Mouse (Mus musculus) thymus, adult 2 months (tissue): ENCODE data around the gene Rcan1. TPM values are rescaled to one million over a fixed set of nuclear protein-coding genes. Genes with fewer than 3 reads are reported as not detected.

Experiments used
- DNase-seq: peaks from one replicate; pipeline ENCODE4 v3.0.0; 2021
- H3K27ac ChIP-seq: fragments of 200-500 bp; 2 replicates; pipeline ENCODE4 v1.5.1; 2012; ENCODE audit warnings: low read length, control low read depth; ENCODE audit not compliant: control insufficient read depth, insufficient read depth
- H3K27me3 ChIP-seq: fragments of 200-500 bp; 2 replicates; pipeline ENCODE4 v1.6.1; 2012; ENCODE audit warnings: mild to moderate bottlenecking, low read length, moderate library complexity, mixed read lengths; ENCODE audit not compliant: control insufficient read depth, insufficient read depth
- H3K36me3 ChIP-seq: fragments of 200-500 bp; 2 replicates; pipeline ENCODE4 v1.6.1; 2012; ENCODE audit warnings: mild to moderate bottlenecking, low read length, moderate library complexity; ENCODE audit not compliant: control insufficient read depth, insufficient read depth
- H3K4me1 ChIP-seq: fragments of 200-500 bp; replicated peaks from 2 replicates; pipeline ENCODE4 v1.6.1; 2012; ENCODE audit warnings: low read length; ENCODE audit not compliant: control insufficient read depth, insufficient read depth
- H3K4me3 ChIP-seq: fragments of 200-500 bp; 2 replicates; pipeline ENCODE4 v1.5.1; 2012; ENCODE audit warnings: mild to moderate bottlenecking, low read length, control low read depth, moderate library complexity; ENCODE audit not compliant: control insufficient read depth, insufficient read depth
- CTCF ChIP-seq: fragments of 200-500 bp; IDR thresholded peaks from 2 replicates; pipeline ENCODE4 v1.5.1; 2012; ENCODE audit warnings: mild to moderate bottlenecking, control low read depth, low read length, moderate library complexity, borderline replicate concordance; ENCODE audit not compliant: control insufficient read depth, poor library complexity, insufficient read depth; ENCODE audit errors: extremely low read depth
- POLR2A ChIP-seq: fragments of 200-500 bp; IDR thresholded peaks from 2 replicates; pipeline ENCODE4 v1.6.1; 2012; ENCODE audit warnings: mild to moderate bottlenecking, low read length, control low read depth, moderate library complexity; ENCODE audit not compliant: control insufficient read depth, poor library complexity, insufficient read depth; ENCODE audit errors: extremely low read depth
- WGBS: fragments of 180-500 bp; shearing (Covaris S2); methylation state at CpG from one replicate; pipeline ENCODE4 v1.1.7; 2018; 5-methylcytosine and 5-hydroxymethylcytosine counted together
- polyA plus RNA-seq: library from polyadenylated mRNA; depleted of rRNA; stranded (reverse); fragments of >200 nt; gene quantifications from 2 replicates; pipeline ENCODE4 v1.2.3, GENCODE M21; 2012

Gene Rcan1
- polyA plus RNA-seq, 1 experiment, result 13.8 TPM

GRCm38 (mm10) chr16:92381092-92381491 is 89.6 kb downstream of the Rcan1 start:
- H3K27me3 ChIP-seq, result no peaks in the 10 kb centered on the region
- no peak overlapping the region for H3K4me3 ChIP-seq
- no peaks in the 10 kb centered on the region for H3K4me1 ChIP-seq
- H3K36me3 ChIP-seq, result no peaks in the 10 kb centered on the region
- no peak for TF ChIP-seq POLR2A
- H3K27ac ChIP-seq, result no peak overlapping the region
- DNase-seq, result no peak
- 85% methylated on average over 6 of the region's 6 CpGs for WGBS

- Histone ChIP-seq H3K36me3 (no peaks in the 10 kb centered on the region), H3K27ac (no peak overlapping the region), H3K4me3 (no peak overlapping the region), H3K4me1 (no peaks in the 10 kb centered on the region), H3K27me3 (no peaks in the 10 kb centered on the region)
- no peak for TF ChIP-seq CTCF
- no peak for TF ChIP-seq POLR2A
- no peak for DNase-seq
- 98% methylated on average over 6 of the region's 6 CpGs for WGBS
These were observed 93.7 kb downstream of the Rcan1 start for GRCm38 (mm10) chr16:92376976-92377375.

DNA sequence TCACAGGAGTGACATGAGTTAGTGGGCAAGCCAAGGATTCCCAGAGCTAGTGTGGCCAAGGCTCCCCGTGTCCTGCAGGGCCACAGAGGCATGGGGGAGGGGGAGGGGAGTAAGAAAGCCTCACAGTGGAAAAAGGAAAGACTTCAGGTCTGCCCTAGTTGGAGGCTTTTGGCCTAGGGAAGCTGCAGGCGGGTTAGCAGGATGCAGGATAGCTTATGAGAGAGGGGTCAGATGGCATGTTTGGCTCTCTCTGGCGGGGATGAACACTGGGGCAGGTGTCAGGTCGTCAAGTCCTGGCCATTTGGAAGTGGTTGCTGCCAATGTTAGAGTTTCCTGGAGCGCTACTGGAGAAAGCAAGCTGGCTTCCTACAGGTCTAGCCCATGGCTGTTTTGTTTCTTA is 99.0 kb downstream of the Rcan1 start:
- Histone ChIP-seq H3K27ac (no peak overlapping the region), H3K4me3 (no peak overlapping the region), H3K36me3 (no peaks in the 10 kb centered on the region), H3K27me3 (no peaks in the 10 kb centered on the region), H3K4me1 (no peaks in the 10 kb centered on the region)
- 39% methylated on average over 5 of the region's 5 CpGs for WGBS
- no peak for DNase-seq
- TF ChIP-seq POLR2A (no peak), CTCF (no peak)

DNA sequence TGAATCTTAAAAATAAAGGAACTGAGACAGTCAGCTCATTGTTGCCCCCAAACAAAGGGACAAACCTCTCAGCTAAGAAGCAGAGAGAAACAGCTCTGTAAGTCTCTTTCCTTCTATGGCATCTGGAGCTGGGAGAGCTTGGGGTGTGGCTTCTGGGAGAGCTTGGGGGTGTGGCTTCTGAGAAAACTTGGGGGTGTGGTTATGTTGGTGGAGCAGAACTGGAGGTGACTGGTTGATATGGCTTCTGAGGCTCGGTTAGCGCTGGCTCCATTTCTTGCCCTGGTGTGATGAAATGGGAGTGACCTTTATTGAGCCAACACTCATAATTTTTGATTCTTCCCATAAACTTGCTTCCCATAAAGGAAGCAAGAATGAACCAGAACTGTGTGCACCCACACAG is 101.4 kb downstream of the Rcan1 start:
- H3K27ac ChIP-seq, result no peak overlapping the region
- no peaks in the 10 kb centered on the region for H3K27me3 ChIP-seq
- WGBS, result 79% methylated on average over 2 of the region's 2 CpGs
- H3K4me3 ChIP-seq, result no peak overlapping the region
- H3K4me1 ChIP-seq, result no peaks in the 10 kb centered on the region
- TF ChIP-seq CTCF, result no peak
- no peak for TF ChIP-seq POLR2A
- H3K36me3 ChIP-seq, result no peaks in the 10 kb centered on the region
- no peak for DNase-seq

GRCm38 (mm10) chr16:92365477-92365876 is 105.2 kb downstream of the Rcan1 start:
- H3K27me3 ChIP-seq, result no peaks in the 10 kb centered on the region
- DNase-seq, result no peak
- TF ChIP-seq POLR2A (no peak), CTCF (no peak)
- no peak overlapping the region for H3K4me3 ChIP-seq
- no peak overlapping the region for H3K27ac ChIP-seq
- H3K4me1 ChIP-seq, result no peaks in the 10 kb centered on the region
- no peaks in the 10 kb centered on the region for H3K36me3 ChIP-seq
- 91% methylated on average over 7 of the region's 7 CpGs for WGBS

- H3K36me3 ChIP-seq, result no peaks in the 10 kb centered on the region
- no peak overlapping the region for H3K27ac ChIP-seq
- H3K4me3 ChIP-seq, result no peak overlapping the region
- TF ChIP-seq POLR2A (no peak), CTCF (no peak)
- H3K27me3 ChIP-seq, result no peaks in the 10 kb centered on the region
- DNase-seq, result no peak
- no peaks in the 10 kb centered on the region for H3K4me1 ChIP-seq
- WGBS, result 88% methylated on average over 7 of the region's 7 CpGs
These were observed 110.0 kb downstream of the Rcan1 start for GRCm38 (mm10) chr16:92360711-92361110.

GRCm38 (mm10) chr16:92359229-92359628 is 111.4 kb downstream of the Rcan1 start, which contains the start of gene Kcne1:
TSS of gene Kcne1 (minus strand) at chr16:92359468.
- Histone ChIP-seq H3K4me1 (no peaks in the 10 kb centered on the region), H3K27me3 (no peaks in the 10 kb centered on the region), H3K27ac (no peak within 1 kb of the TSS), H3K36me3 (no peaks in the 10 kb centered on the region), H3K4me3 (no peak within 1 kb of the TSS)
- TF ChIP-seq CTCF (no peak), POLR2A (no peak)
- DNase-seq, result no peak
- WGBS, result 79% methylated on average over 9 of the region's 9 CpGs
